Mouse (Mus musculus) forelimb bud, embryonic 11.5 days (tissue): ENCODE measurements around the gene Gm3486.
"Not testable (repeated sequence)": the region's sequence is repeated elsewhere in the genome, so short reads cannot be mapped to it uniquely, and the experiment has no call there.

Experiments used
- DNase-seq: peaks from one replicate; pipeline ENCODE4 v3.0.0-alpha.2; 2012; ENCODE audit warnings: low read depth, low spot score

The Gm3486 gene

DNA sequence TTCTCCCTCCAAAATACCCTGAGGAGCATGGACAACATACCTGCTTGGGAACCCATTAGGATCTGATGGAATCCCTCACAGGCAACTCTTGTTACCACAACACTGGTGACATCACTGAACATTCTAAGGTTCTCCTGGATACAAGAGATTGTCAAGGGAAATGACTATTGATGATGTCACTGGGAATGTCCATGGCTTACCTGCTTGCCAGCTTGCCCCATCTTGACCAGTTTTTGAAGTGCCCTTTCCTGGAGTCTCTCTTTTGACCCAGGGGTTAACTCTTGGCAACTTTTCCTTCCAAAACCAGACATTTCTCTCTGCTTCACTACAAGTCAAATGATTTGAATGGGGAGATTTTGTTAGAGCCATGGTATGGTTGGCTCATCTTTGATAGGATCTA is at the start of gene Gm3486:
TSS of gene Gm3486 (minus strand) at position 101 of the 400 bp plus-strand sequence.
- not testable (repeated sequence) for DNase-seq

DNA sequence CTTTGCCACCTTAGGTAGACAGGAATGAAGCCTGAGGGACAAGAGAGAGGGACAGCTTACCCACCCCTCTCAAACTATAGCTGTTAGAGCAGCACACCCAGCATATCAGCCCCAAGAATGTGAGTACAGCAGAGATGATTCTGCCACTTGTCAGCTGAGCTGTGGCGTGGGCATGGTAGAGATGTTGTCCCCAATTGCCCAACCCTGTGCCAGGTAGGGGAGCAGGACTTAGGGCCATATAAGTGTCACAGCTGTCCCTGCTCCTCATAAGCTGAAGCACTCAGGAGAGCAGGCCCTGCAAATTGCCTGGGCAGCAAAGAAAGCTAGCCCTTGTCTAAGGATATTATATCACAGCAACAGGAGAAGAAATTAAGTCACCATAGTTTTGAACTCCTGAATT is 35.4 kb upstream of the Gm3486 start:
- DNase-seq: not testable (repeated sequence)

DNA sequence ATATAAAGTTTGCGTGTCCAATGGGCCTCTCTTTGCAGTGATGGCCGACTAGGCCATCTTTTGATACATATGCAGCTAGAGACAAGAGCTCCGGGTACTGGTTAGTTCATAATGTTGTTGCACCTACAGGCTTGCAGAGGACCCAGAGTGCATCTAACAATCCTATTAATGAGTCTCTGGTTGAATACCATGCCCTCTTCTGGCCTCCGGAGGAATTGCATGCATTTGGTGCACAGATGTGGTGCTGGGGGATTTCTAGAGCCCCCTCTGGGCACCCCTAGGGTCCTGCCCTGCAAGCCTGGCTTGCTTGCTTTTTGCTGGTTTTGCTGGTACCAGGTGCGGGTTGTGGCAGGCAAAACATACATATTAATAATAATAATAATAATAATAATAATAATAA is 31.4 kb upstream of the Gm3486 start:
- not testable (repeated sequence) for DNase-seq

DNA sequence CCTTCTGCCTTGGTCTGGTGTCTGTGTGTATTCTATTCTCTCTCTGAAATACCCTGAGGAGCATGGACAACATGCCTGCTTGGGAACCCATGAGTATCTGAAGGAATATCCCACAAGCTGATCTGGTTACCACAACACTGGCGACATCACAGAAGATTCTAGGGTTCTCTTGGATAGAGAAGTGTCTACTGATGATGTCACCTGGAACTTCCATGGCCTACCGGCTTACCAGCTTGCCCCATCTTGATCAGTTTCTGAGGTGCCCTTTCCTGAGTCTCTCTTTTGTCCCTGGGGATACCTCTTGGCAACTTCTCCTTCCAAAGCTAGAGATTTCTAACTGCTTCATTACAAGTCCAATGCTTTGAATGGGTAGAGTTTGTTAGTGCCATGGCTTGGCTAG is 35.9 kb downstream of the Gm3486 start, which contains the start of gene Gm7954:
TSS of gene Gm7954 (minus strand) at position 101 of the 400 bp plus-strand sequence.
- DNase-seq: not testable (repeated sequence)
